Comparison of ENCODE assay signal across 10 mouse cellular contexts in genomic region chr9:22372760-22373159, GRCm38 (mm10). TPM values are rescaled to one million over a fixed set of nuclear protein-coding genes. Genes with fewer than 3 reads are reported as not detected.
A peak's percentile ranks its signal among the peaks of the same experiment; 100 is the strongest.
DNase-seq lines count a peak whose midpoint lies in the region; ATAC-seq and TF ChIP-seq lines count a peak whose summit lies in the region.
"Had no signal": no experiment of that assay in that cellular context is flagged by ENCODE, and none has a peak within 500 bp of the region (broad histone marks: within the 10 kb centered on the region; RNA-seq: fewer than 3 reads in every experiment).

No protein-coding gene starts in this region.

- H3K27ac ChIP-seq in hindbrain, postnatal 0 days = no peak overlapping the region
- no peak overlapping the region for H3K27ac ChIP-seq in hindbrain, embryonic 13.5 days
- H3K27ac ChIP-seq: heart, embryonic 15.5 days; macrophage had no signal

- WGBS in hindbrain, postnatal 0 days = 97% methylated on average over 4 of the region's 4 CpGs
- WGBS in hindbrain, embryonic 13.5 days = 96% methylated on average over 4 of the region's 4 CpGs

- DNase-seq in hindbrain, postnatal 0 days (ENCODE audit: low spot score) = peak; percentile 32
- DNase-seq in right cerebral cortex, postnatal 4 days = peak; percentile 7
- DNase-seq in right cerebral cortex, adult 18-20 months = no peak
- peak; percentile 82 for DNase-seq in ZHBTc4 (ENCODE audit: low read depth, low spot score)
- DNase-seq in splenic B cell, adult 2 months (ENCODE audit: low read depth, low spot score) = peak; percentile 56
- DNase-seq in ovary, adult 18-20 months (ENCODE audit: low spot score) = no peak
- no peak for DNase-seq in embryo, embryonic 10.5 days (ENCODE audit: low spot score)

- H3K4me3 ChIP-seq in hindbrain, postnatal 0 days (ENCODE audit: low read length) = no peak overlapping the region
- no peak overlapping the region for H3K4me3 ChIP-seq in hindbrain, embryonic 13.5 days
- H3K4me3 ChIP-seq: heart, embryonic 15.5 days had no signal

- no peak overlapping the region for H3K9ac ChIP-seq in hindbrain, postnatal 0 days (replicated peaks; ENCODE audit: low read length)
- H3K9ac ChIP-seq in hindbrain, embryonic 13.5 days = no peak overlapping the region
- H3K9ac ChIP-seq: heart, embryonic 15.5 days had no signal

- no peaks in the 10 kb centered on the region for H3K27me3 ChIP-seq in hindbrain, postnatal 0 days (ENCODE audit: insufficient read depth, low read length)
- no peaks in the 10 kb centered on the region for H3K27me3 ChIP-seq in hindbrain, embryonic 13.5 days
- H3K27me3 ChIP-seq in splenic B cell, adult 2 months (ENCODE audit: control insufficient read depth, insufficient read depth, low read length, poor library complexity, severe bottlenecking) = no peaks in the 10 kb centered on the region
- H3K27me3 ChIP-seq: heart, embryonic 15.5 days had no signal

- TF ChIP-seq CTCF in hindbrain, postnatal 0 days (IDR thresholded peaks at IDR 0.05; ENCODE audit: low read depth) = peak; percentile 34

- no peaks in the 10 kb centered on the region for H3K9me3 ChIP-seq in hindbrain, postnatal 0 days (ENCODE audit: low read length)
- no peaks in the 10 kb centered on the region for H3K9me3 ChIP-seq in hindbrain, embryonic 13.5 days
- H3K9me3 ChIP-seq: heart, embryonic 15.5 days had no signal

- ATAC-seq in hindbrain, postnatal 0 days = no peak
- no peak for ATAC-seq in hindbrain, embryonic 13.5 days (ENCODE audit: low FRiP score)

- no peaks in the 10 kb centered on the region for H3K36me3 ChIP-seq in hindbrain, postnatal 0 days (ENCODE audit: insufficient read depth, low read length)
- peaks cover 14% of the 10 kb centered on the region for H3K36me3 ChIP-seq in hindbrain, embryonic 13.5 days
- no peaks in the 10 kb centered on the region for H3K36me3 ChIP-seq in splenic B cell, adult 2 months (ENCODE audit: control insufficient read depth, insufficient read depth, low read length, poor library complexity, severe bottlenecking)

- H3K4me2 ChIP-seq in hindbrain, postnatal 0 days (ENCODE audit: low read depth, low read length) = no peak overlapping the region
- H3K4me2 ChIP-seq in hindbrain, embryonic 13.5 days = no peak overlapping the region
- H3K4me2 ChIP-seq: heart, embryonic 15.5 days had no signal

- H3K4me1 ChIP-seq in hindbrain, postnatal 0 days (ENCODE audit: insufficient read depth, low read length) = no peaks in the 10 kb centered on the region
- H3K4me1 ChIP-seq in hindbrain, embryonic 13.5 days (replicated peaks) = no peaks in the 10 kb centered on the region
- H3K4me1 ChIP-seq: heart, embryonic 15.5 days had no signal

RNA-seq across cellular contexts. Expression of gene Anln, which starts 16.2 kb away (rescaled TPM):
- 6.3 and 6.8 TPM in 2 replicates for total RNA-seq in hindbrain, postnatal 0 days (2014; rRNA removed)
- polyA plus RNA-seq in hindbrain, postnatal 0 days (2015; fragmentation: Nextera tagmentation; extraction: Ambion mirVana) = 2.7 and 3.3 TPM in 2 replicates
- 5.8 and 7.0 TPM in 2 replicates for polyA plus RNA-seq in hindbrain, embryonic 13.5 days (2015; fragmentation: Nextera tagmentation; extraction: Ambion mirVana)

RNA-seq across cellular contexts. Expression of gene 9530077C05Rik, which starts 38.6 kb away (rescaled TPM):
- total RNA-seq in hindbrain, postnatal 0 days (2014; rRNA removed) = 13.8 and 15.5 TPM in 2 replicates
- polyA plus RNA-seq in hindbrain, postnatal 0 days (2015; fragmentation: Nextera tagmentation; extraction: Ambion mirVana) = 15.0 and 16.8 TPM in 2 replicates
- polyA plus RNA-seq in hindbrain, embryonic 13.5 days (2015; fragmentation: Nextera tagmentation; extraction: Ambion mirVana) = 8.8 and 9.1 TPM in 2 replicates

Comparison
In these comparisons a context has a peak if more than half of its experiments do, and no peak if none do; other contexts are left out.
1. DNase-seq: peak in hindbrain, postnatal 0 days (single experiment), right cerebral cortex, postnatal 4 days (single experiment), ZHBTc4 (single experiment) and splenic B cell, adult 2 months (single experiment); none in right cerebral cortex, adult 18-20 months (single experiment), ovary, adult 18-20 months (single experiment) and embryo, embryonic 10.5 days (single experiment).